In the genomic region with DNA sequence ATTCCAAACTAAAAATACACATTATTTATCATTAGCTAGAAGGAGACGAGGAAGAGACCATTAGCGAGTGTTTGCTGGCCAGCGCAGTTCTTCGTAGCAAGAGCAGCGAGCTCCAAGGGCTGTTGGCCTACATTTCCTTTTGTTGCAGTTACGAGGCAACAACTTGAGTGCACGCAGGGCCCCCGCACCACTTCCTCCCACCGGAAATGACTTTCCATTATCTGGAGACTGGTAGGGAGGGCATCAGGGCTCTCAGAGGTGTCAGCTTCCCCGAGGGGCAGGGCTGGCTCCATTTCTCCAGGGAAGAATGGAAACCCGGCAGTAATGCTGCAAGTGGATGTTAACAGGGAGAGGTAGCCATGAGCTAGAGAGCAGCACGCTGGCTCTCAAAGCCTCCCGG, we compare ENCODE assay signal across 11 mouse cellular contexts.
DNase-seq lines count a peak whose midpoint lies in the region; ATAC-seq lines count a peak whose summit lies in the region.
"Had no signal": no experiment of that assay in that cellular context is flagged by ENCODE, and none has a peak within 500 bp of the region (broad histone marks: within the 10 kb centered on the region; RNA-seq: fewer than 3 reads in every experiment).

No protein-coding gene starts in this region.

- H3K9me3 ChIP-seq in heart, embryonic 12.5 days (replicated peaks) = no peaks in the 10 kb centered on the region
- H3K9me3 ChIP-seq in embryonic facial prominence, embryonic 13.5 days = no peaks in the 10 kb centered on the region
- no peaks in the 10 kb centered on the region for H3K9me3 ChIP-seq in kidney, embryonic 15.5 days (replicated peaks)
- H3K9me3 ChIP-seq in forebrain, embryonic 10.5 days = no peaks in the 10 kb centered on the region
- H3K9me3 ChIP-seq: hindbrain, embryonic 12.5 days had no signal

- no peaks in the 10 kb centered on the region for H3K36me3 ChIP-seq in heart, embryonic 12.5 days
- H3K36me3 ChIP-seq in embryonic facial prominence, embryonic 13.5 days = no peaks in the 10 kb centered on the region
- H3K36me3 ChIP-seq in kidney, embryonic 15.5 days = no peaks in the 10 kb centered on the region
- no peaks in the 10 kb centered on the region for H3K36me3 ChIP-seq in forebrain, embryonic 10.5 days (replicated peaks)
- H3K36me3 ChIP-seq: G1E; hindbrain, embryonic 12.5 days had no signal

- DNase-seq in heart, postnatal 14 days = no peak
- peak; percentile 67 for DNase-seq in lung, postnatal 10 days
- DNase-seq in cerebellum, postnatal 25 days = no peak
- DNase-seq in forebrain, embryonic 10.5 days (ENCODE audit: extremely low spot score, low spot score) = no peak

- H3K4me1 ChIP-seq in heart, embryonic 12.5 days (replicated peaks) = peaks cover 8% of the 10 kb centered on the region
- H3K4me1 ChIP-seq in embryonic facial prominence, embryonic 13.5 days = peaks cover 13% of the 10 kb centered on the region
- peaks cover 12% of the 10 kb centered on the region for H3K4me1 ChIP-seq in kidney, embryonic 15.5 days
- H3K4me1 ChIP-seq in forebrain, embryonic 10.5 days = peaks cover 6% of the 10 kb centered on the region

- H3K9ac ChIP-seq in heart, embryonic 12.5 days = no peak overlapping the region
- H3K9ac ChIP-seq in embryonic facial prominence, embryonic 13.5 days = 0 out of 2 replicates have a peak overlapping the region, but pooled peaks have one; percentile 33
- H3K9ac ChIP-seq in kidney, embryonic 15.5 days = no peak overlapping the region
- H3K9ac ChIP-seq: hindbrain, embryonic 12.5 days had no signal

- intact Hi-C loops in heart, postnatal 14 days (cut with DNase I) = no loop called here

- peak overlapping the region; percentile 12; the same call in 1 of the 2 replicates for H3K4me2 ChIP-seq in heart, embryonic 12.5 days
- H3K4me2 ChIP-seq in embryonic facial prominence, embryonic 13.5 days = no peak overlapping the region
- H3K4me2 ChIP-seq in kidney, embryonic 15.5 days = no peak overlapping the region
- H3K4me2 ChIP-seq: hindbrain, embryonic 12.5 days had no signal

- no peak overlapping the region for H3K4me3 ChIP-seq in heart, embryonic 12.5 days
- H3K4me3 ChIP-seq in embryonic facial prominence, embryonic 13.5 days = no peak overlapping the region
- no peak overlapping the region for H3K4me3 ChIP-seq in kidney, embryonic 15.5 days (replicated peaks)
- no peak overlapping the region for H3K4me3 ChIP-seq in forebrain, embryonic 10.5 days
- H3K4me3 ChIP-seq: hindbrain, embryonic 12.5 days had no signal

- H3K27ac ChIP-seq in heart, embryonic 12.5 days (ENCODE audit: poor library complexity, severe bottlenecking) = no peak overlapping the region
- no peak overlapping the region for H3K27ac ChIP-seq in embryonic facial prominence, embryonic 13.5 days
- H3K27ac ChIP-seq in kidney, embryonic 15.5 days = no peak overlapping the region
- H3K27ac ChIP-seq in forebrain, embryonic 10.5 days = no peak overlapping the region
- H3K27ac ChIP-seq: hindbrain, embryonic 12.5 days; macrophage had no signal

- WGBS in heart, embryonic 12.5 days = 33% methylated on average over 13 of the region's 13 CpGs
- WGBS in embryonic facial prominence, embryonic 13.5 days = 42% methylated on average over 13 of the region's 13 CpGs
- WGBS in kidney, embryonic 15.5 days = 22% methylated on average over 13 of the region's 13 CpGs
- 74% methylated on average over 13 of the region's 13 CpGs for WGBS in forebrain, embryonic 10.5 days

- H3K27me3 ChIP-seq in heart, embryonic 12.5 days (replicated peaks) = 0 out of 2 replicates have a peak, but pooled peaks cover 5% of the 10 kb centered on the region
- no peaks in the 10 kb centered on the region for H3K27me3 ChIP-seq in embryonic facial prominence, embryonic 13.5 days
- no peaks in the 10 kb centered on the region for H3K27me3 ChIP-seq in kidney, embryonic 15.5 days
- 0 out of 2 replicates have a peak, but pooled peaks cover 4% of the 10 kb centered on the region for H3K27me3 ChIP-seq in forebrain, embryonic 10.5 days (ENCODE audit: poor library complexity, severe bottlenecking)

- ATAC-seq in heart, embryonic 12.5 days (ENCODE audit: insufficient number of reproducible peaks, low FRiP score) = no peak; the same call in 1 of the 2 replicates
- ATAC-seq in CD4-positive, CD25-positive, alpha-beta regulatory T cell, adult 4 months = peak; percentile 54
- ATAC-seq in embryonic facial prominence, embryonic 13.5 days (ENCODE audit: insufficient number of reproducible peaks, insufficient read depth, low FRiP score, low TSS enrichment, low read depth) = no peak
- ATAC-seq in kidney, embryonic 15.5 days (replicated peaks; ENCODE audit: low FRiP score) = no peak
